Mouse (Mus musculus) cerebellum, adult 2 months (tissue): ENCODE measurements around the gene Plekhn1. TPM values are rescaled to one million over a fixed set of nuclear protein-coding genes. Genes with fewer than 3 reads are reported as not detected.

Experiments
- DNase-seq, 2 experiments: peaks; one replicate each; pipeline ENCODE4 v3.0.0; 2021
- H3K27ac ChIP-seq: fragments of 200-500 bp; 2 replicates; pipeline ENCODE4 v1.5.1; 2012; ENCODE audit warnings: low read length, control low read depth, inconsistent platforms; ENCODE audit not compliant: insufficient read depth
- H3K27me3 ChIP-seq: fragments of 200-500 bp; 2 replicates; pipeline ENCODE4 v1.6.1; 2012; ENCODE audit warnings: inconsistent platforms, mild to moderate bottlenecking, low read length, moderate library complexity; ENCODE audit not compliant: control insufficient read depth, insufficient read depth
- H3K4me1 ChIP-seq: fragments of 200-500 bp; 2 replicates; pipeline ENCODE4 v1.6.1; 2011; ENCODE audit warnings: low read length; ENCODE audit not compliant: control insufficient read depth, insufficient read depth
- H3K4me3 ChIP-seq: fragments of 200-500 bp; replicated peaks from 2 replicates; pipeline ENCODE3; 2011; ENCODE audit warnings: mild to moderate bottlenecking, low read depth, low read length, control low read depth; ENCODE audit not compliant: insufficient read depth
- CTCF ChIP-seq: fragments of 200-500 bp; IDR thresholded peaks from 2 replicates; pipeline ENCODE4 v1.5.1; 2011; ENCODE audit warnings: low read depth, mild to moderate bottlenecking, control low read depth, low read length, moderate library complexity, borderline replicate concordance; ENCODE audit not compliant: insufficient read depth
- POLR2A ChIP-seq: fragments of 200-500 bp; IDR thresholded peaks from 2 replicates; pipeline ENCODE4 v1.6.1; 2011; ENCODE audit warnings: low read length, control low read depth, borderline replicate concordance; ENCODE audit not compliant: insufficient read depth
- WGBS: fragments of 180-500 bp; shearing (Covaris S2); methylation state at CpG from one replicate; pipeline ENCODE4 v1.1.7; 2018; 5-methylcytosine and 5-hydroxymethylcytosine counted together
- polyA plus RNA-seq: library from polyadenylated mRNA; depleted of rRNA; stranded (reverse); fragments of >200 nt; gene quantifications from 2 replicates; pipeline ENCODE4 v1.2.3, GENCODE M21; 2012; rRNA removed

Gene Plekhn1
- polyA plus RNA-seq: 93.4 and 101 TPM in 2 replicates

GRCm38 (mm10) chr4:156234701-156235213, at the start of gene Plekhn1:
Plekhn1 (minus strand) TSS chr4:156234857.
- under 1% methylated on average over 48 of the region's 48 CpGs for WGBS
- TF ChIP-seq CTCF (no peak), POLR2A (peak; percentile 41; the same call in 1 of the 2 replicates)
- peak within 1 kb of the TSS; percentile 81 for H3K4me3 ChIP-seq
- peak within 1 kb of the TSS; percentile 87 for H3K27ac ChIP-seq
- DNase-seq: peak; percentile 87
- H3K27me3 ChIP-seq: no peaks in the 10 kb centered on the region
- peaks cover 3% of the 10 kb centered on the region; the same call in 1 of the 2 replicates for H3K4me1 ChIP-seq

DNA sequence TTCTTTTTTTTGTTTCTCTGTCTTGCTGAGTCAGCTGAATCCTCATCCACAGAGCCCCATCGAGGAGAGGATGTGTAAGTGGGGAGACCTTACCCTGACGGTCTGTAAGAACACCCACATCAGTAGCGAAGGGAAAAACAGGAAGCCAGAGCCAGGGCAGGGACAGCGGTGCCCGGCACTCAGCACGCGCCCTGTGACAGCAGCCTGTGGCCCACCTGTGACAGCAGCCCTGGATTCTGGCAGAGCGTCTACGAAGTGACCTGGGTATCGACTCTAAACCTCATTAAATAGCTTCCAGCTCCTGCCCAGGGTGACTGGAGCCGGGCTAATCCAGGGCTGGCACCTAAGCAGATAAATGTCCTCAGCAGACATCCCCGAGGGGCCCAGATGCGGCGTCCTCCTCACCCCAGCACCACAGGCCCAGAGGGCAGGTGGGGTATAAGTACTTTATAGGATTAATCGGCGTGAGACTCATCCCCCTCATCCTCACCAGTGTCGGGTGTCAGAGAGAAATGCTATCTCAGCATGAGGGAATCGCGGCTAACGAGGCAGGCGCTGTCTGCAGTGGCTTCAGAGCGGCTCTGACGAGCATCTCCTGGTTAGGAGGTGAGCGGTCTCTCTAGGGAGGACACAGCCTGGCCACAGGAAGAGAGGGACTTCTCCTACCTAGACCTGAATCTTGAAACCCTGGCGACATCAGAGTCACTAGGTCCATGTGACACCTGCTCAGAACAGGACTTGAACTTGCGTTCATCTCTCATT, 20.6 kb upstream of the Plekhn1 start, which contains the start of gene Samd11:
Samd11 (minus strand) TSS at position 580 of the 762 bp plus-strand sequence.
- no peak for TF ChIP-seq CTCF
- TF ChIP-seq POLR2A: no peak
- 0 out of 2 replicates have a peak, but pooled peaks cover 3% of the 10 kb centered on the region for H3K4me1 ChIP-seq
- no peaks in the 10 kb centered on the region; the same call in 1 of the 2 replicates for H3K27me3 ChIP-seq
- H3K4me3 ChIP-seq: no peak within 1 kb of the TSS
- WGBS: 39% methylated on average over 26 of the region's 26 CpGs
- H3K27ac ChIP-seq: no peak within 1 kb of the TSS
- DNase-seq: no peak

- WGBS: 8% methylated on average over 25 of the region's 30 CpGs
- Histone ChIP-seq H3K4me1 (0 out of 2 replicates have a peak, but pooled peaks cover 3% of the 10 kb centered on the region), H3K27me3 (no peaks in the 10 kb centered on the region; the same call in 1 of the 2 replicates), H3K27ac (no peak overlapping the region), H3K4me3 (peak overlapping the region; percentile 46)
- TF ChIP-seq CTCF: no peak
- no peak for TF ChIP-seq POLR2A
- DNase-seq: no peak
Observed at GRCm38 (mm10) chr4:156254361-156255077, 19.9 kb upstream of the Plekhn1 start.

GRCm38 (mm10) chr4:156253043-156253442, 18.4 kb upstream of the Plekhn1 start:
- TF ChIP-seq CTCF (no peak), POLR2A (no peak)
- H3K27me3 ChIP-seq: no peaks in the 10 kb centered on the region; the same call in 1 of the 2 replicates
- DNase-seq: no peak
- no peak overlapping the region for H3K27ac ChIP-seq
- 0 out of 2 replicates have a peak, but pooled peaks cover 3% of the 10 kb centered on the region for H3K4me1 ChIP-seq
- no peak overlapping the region for H3K4me3 ChIP-seq
- WGBS: 63% methylated on average over 7 of the region's 7 CpGs

- H3K4me3 ChIP-seq: no peak overlapping the region
- TF ChIP-seq POLR2A (no peak), CTCF (no peak)
- WGBS: 50% methylated on average over 3 of the region's 3 CpGs
- no peaks in the 10 kb centered on the region; the same call in 1 of the 2 replicates for H3K27me3 ChIP-seq
- H3K4me1 ChIP-seq: 0 out of 2 replicates have a peak, but pooled peaks cover 3% of the 10 kb centered on the region
- H3K27ac ChIP-seq: no peak overlapping the region
- no peak for DNase-seq
Observed at GRCm38 (mm10) chr4:156252619-156253018, 18.0 kb upstream of the Plekhn1 start.

DNA sequence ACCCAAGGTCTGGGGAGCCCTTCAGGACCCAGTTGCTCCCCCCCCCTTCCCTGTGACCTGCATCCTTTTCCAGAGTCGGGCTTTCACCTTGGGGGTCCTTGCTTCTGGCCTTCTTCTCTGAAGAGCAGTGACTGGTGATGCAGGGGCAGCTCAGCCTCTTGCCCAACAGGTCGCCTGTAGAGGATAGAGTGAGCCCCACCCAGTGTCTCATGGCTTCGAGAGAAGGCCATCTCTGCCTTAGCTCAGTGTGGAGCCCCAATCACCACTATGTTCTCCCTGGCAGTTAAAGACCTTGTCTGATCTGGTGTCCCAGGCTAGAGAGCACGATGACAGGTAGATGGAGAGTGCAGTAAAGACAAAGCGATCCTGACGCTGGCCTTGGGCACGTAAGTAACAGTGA, 17.5 kb upstream of the Plekhn1 start:
- Histone ChIP-seq H3K27ac (no peak overlapping the region), H3K4me3 (no peak overlapping the region), H3K27me3 (no peaks in the 10 kb centered on the region; the same call in 1 of the 2 replicates), H3K4me1 (0 out of 2 replicates have a peak, but pooled peaks cover 3% of the 10 kb centered on the region)
- TF ChIP-seq POLR2A: no peak
- TF ChIP-seq CTCF: no peak
- 35% methylated on average over 7 of the region's 7 CpGs for WGBS
- no peak for DNase-seq

DNA sequence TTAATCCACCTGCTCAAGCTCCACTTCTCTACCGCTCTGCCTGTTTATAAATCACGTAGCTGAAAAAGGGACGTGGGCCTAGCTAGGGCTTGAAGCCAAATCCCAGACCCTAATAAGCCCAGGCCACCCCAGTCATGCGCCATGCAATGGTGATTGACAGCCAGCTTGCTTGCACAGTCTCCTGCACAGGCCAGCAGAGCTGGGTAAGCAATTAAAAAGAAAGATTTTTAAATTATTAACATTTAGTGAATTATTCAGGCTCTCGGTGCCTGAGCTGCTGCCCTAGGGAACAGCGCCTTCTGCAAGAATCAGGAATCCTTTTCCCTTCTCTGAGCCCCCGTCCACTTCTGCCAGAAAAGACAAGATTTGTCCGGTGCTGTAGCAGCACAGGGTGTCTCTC, 16.4 kb upstream of the Plekhn1 start:
- 0 out of 2 replicates have a peak, but pooled peaks cover 3% of the 10 kb centered on the region for H3K4me1 ChIP-seq
- TF ChIP-seq POLR2A (no peak), CTCF (no peak)
- no peaks in the 10 kb centered on the region; the same call in 1 of the 2 replicates for H3K27me3 ChIP-seq
- no peak overlapping the region for H3K4me3 ChIP-seq
- H3K27ac ChIP-seq: no peak overlapping the region
- DNase-seq: no peak
- WGBS: 58% methylated on average over 8 of the region's 8 CpGs
